Mouse (Mus musculus) brain, adult 2 months (tissue): ENCODE measurements around the gene Creb3.
A peak's percentile ranks its signal among the peaks of the same experiment; 100 is the strongest.
"Not testable (repeated sequence)": the region's sequence is repeated elsewhere in the genome, so short reads cannot be mapped to it uniquely, and the experiment has no call there.

Experiments used
- DNase-seq: peaks from one replicate; pipeline ENCODE4 v3.0.0; 2011; ENCODE audit warnings: low read depth, low spot score

Gene Creb3

DNA sequence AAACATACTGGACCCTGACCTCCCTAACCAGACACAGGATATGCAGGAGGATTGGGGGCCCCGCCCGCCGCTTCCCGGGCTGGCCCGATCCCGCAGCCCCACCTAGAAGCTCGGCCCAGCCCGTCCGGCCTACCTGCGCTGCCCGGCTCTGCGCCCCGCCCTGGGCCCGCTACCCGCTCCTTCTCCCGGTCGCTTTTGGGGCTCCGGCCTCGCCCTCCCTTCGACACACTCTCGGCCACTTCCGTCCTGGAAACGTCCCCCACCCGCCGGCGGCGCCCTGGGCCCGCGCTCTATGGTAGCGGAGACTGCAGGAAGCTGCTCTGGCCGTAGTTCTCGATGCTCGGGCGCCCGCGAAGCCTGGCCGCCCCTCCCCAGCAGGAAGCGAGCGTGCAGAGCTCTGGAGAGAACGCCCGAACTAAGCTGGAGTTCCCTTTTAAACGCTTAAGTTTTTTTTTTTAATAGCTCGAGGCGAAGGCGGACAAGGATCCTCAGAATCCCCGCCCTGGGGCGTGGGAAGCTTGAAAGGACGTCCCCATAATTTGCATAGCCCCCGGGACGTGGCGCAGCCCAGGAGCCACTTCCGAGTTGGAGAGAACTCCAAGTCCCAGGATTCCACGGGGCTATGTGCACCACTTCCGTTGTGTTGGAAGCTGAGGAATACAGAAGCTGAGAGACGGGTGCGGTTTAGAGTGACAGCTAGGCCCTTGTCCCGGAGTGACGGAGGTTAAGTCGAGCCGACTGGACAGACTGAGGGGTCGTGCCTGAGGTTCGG is at the start of gene Creb3, which contains the start of gene Tln1:
Gene Creb3, plus strand, starts transcription at position 336 of the 772 bp plus-strand sequence.
Gene Tln1, minus strand, starts transcription at position 695 of the 772 bp plus-strand sequence.
- peak; percentile 99 for DNase-seq

DNA sequence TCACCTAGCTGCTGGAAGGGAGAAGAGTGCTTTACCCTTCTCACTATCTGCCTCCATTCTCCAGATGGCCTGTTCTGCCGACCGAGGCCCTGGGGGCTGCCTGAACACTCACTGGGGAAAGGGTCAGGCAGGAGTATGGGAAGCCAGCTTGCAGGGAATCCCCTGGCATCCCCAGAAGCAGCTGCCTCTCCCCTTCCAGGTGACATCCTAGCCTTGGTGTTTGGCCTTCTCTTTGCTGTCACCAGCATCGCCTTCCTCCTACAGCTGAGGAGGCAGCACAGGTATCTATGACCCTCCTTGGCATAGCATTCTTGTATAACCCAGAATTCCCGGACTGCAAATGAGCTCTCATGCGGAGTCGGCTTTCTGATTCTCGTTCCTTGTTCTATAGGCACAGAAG is 49.5 kb upstream of the Creb3 start:
- no peak for DNase-seq

DNA sequence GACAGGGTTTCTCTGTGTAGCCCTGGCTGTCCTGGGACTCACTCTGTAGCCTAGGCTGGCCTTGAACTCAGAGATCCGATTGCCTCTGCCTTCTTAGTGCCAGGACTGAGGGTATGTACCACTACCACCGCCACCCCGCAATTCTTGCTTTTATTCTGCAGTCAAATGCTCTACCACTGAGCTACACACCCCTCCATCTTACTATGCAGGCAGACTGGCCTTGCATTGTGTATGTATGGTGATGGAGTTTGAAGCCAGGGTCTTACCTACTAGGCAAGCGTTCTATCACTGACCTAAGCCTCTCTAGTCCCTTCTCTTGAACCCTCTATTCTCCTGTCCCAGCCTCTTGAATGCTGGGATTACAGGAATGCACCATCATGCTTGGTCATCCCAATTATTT is 48.8 kb upstream of the Creb3 start:
- no peak for DNase-seq

DNA sequence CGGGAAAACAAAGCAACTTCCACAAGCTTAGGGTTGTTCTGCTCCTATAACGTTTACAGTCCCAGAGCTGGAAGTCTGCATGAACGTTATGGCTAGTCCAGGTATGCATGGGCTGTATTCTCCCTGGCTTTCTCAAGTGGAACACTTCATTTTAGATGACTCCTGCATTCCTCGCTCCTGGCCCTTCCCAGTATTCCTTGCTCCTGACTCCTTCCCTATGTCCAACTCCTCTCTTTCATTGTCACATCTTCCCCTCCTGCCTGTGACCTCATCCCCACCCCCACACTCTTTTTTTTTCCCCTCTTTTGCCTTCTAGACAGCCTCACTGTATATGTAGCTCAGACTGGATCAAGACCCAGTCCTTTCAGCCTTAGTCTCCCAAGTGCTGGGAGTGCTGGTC is 48.3 kb upstream of the Creb3 start:
- no peak for DNase-seq

DNA sequence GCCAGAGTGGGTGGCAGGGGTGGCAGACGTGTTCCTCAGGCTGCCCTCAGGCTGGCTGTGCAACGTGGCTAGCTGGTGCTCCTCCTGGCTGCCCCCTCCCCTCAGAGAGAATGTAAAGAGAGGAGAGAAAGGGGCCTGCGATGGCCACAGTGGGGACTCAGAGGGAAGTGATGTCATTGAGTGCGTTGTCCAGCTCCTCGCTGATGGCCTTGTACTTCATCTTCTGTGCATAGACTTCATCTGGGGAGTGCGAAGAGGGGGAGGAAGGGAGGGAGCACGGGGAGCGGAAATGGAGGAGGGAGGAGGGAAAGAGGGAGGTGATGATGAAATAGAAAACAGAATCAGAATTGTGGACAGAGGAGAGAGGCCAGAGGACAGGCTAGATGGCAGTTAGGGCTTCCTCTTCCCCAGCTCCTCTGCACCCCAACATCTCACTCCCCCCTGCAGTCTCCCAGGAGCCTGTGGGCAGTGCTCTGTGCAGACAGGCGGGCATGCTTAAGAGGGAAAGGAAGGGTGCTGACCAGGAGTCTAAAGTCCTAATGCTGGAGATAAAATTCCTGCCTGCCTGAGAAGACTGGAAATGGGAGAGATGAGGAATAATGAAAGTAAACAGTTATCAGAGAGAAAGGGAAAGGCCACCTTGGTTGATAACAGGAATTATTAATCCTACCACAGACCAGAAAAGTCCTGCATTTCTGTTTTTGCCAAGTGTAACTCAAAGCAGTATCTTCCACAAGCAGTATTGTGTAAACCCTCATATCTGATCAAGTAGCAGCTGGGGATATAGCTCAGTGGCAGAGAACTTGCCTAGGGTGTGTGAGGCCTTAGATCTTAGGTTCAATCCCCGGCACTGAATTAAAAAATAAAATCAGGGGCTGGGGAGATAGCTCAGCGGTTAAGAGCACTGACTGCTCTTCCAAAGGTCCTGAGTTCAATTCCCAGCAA is 46.1 kb upstream of the Creb3 start:
- DNase-seq: no peak

DNA sequence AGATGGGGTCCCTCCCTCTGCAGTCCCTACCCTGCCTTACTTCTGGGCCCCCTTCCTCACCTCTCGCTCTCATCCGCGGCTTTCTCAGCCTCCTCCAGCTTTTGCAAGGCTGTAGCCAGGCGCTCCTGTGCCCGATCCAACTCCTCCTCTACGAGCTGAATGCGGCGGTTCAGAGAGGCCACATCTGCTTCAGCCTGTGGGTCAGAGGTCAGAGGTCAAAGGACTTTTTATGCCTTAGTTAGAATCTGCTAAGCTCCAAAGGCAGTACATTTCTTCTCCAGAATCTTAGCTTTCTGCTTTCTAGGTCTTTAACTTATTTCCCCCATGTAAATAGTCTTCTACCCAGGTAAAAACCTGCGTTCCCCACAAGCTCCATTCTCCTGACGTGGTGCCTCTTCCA is 42.6 kb upstream of the Creb3 start:
- no peak for DNase-seq

DNA sequence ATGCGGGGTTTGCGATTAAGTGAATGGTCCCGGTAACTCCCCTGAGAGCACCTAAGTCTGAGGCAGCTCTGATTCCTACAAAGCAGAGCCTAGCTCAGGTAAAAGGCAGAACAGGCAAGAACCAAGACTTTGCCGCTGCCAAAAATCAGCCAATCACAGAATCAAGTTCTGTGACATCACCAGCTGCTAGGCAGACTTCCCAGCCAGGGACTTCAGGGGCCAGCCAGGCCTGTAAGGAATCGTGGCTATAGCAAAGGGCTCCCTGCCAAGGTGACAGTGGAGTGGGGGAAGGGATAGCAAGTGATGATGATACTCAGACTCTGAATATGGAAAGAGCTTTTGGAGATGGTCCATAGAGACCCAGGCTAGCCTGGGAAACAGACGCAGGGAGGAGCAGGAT is 42.2 kb upstream of the Creb3 start:
- peak; percentile 93 for DNase-seq

DNA sequence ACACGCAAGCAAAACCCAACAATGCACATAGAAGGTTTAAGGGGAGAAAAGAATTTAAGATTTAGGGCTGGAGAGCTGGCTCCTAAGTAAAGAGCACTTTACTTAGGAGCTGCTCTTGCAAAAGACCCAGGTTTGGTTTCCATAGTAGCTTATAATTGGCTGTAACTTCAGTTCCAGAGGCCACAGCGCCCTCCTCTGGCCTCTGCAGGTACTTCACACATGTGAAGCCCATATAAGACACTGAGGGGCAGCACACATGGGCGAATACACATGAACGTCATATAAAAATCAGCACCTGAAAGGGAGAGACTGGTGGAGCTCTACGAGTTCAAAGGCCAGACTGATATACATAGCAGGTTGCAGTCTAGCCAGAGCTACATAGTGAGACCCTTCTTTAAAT is 34.3 kb upstream of the Creb3 start:
- DNase-seq: no peak

DNA sequence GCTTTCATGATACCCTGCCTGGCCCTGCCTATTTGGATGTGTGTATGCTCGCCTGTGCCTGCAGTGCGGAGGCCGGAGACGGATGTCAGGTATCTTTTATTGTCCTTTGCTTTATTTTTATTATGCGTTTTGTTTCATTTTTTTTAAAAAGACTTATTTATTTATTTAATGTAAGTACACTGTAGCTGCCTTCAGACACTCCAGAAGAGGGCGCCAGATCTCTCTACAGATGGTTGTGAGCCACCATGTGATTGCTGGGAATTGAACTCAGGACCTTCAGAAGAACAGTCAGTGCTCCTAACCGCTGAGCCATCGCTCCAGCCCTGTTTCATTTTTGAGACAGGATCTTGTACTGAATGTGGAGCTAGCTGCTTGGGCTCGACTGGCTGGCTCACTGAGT is 33.6 kb upstream of the Creb3 start:
- no peak for DNase-seq

DNA sequence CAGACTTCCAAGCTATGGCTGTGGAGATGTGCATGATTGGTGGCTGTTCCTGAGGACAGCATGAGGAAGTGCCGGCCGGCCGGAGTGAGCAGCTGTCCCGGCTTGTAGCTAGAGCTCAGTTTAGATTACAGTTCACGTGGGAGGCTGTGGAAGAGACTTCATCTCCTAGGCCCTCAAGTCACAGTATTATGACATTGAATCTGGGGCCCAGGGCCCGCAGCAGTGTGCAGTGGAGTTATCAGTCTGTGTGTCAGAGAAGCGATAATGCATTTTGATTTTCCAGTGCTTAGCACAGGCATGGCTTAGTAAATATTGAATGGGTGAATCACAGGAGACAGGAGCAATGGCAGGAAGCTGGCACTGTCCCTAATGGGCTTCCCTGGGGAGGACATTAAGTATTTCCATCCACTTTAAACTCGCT is 32.0 kb upstream of the Creb3 start:
- peak; percentile 20 for DNase-seq

DNA sequence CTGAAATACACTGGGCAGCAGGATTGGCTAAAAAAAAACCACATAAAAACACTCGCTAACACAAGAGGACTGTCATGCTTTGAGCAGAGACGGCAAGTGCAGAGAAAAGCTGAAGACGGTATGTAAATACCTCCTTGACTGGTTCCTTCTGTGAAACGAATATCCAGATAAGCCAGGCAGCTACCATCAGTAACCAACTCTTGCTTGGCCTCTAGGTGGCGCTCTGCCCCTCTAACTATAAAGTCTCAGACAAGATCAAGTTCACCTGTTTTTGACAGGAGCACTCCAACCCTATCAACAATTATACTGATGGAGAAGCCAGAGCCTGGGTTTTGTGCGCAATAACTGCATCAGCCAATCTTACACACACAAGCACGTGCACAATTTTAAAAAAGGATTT is 31.6 kb upstream of the Creb3 start:
- DNase-seq: peak; percentile 91

DNA sequence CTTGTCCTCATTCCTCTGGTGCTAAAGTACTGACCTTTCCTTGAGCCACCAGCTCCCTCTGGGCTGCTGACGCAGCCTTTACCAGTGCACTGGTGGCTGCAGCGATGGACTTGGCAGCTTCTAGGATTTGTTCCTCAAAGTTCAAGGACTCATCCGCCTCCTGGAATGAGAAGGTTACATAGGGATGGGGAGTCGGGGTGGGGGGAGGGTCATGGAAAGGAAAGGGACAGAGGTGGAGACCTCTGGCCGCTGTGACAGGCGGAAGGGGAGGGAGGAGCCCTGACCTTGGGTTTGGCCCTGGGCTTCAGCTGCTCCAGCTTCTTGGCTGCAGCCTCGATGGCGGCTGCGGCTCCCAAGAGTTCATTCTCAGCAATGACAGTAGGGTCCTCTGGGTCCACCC is 28.9 kb upstream of the Creb3 start:
- no peak for DNase-seq

DNA sequence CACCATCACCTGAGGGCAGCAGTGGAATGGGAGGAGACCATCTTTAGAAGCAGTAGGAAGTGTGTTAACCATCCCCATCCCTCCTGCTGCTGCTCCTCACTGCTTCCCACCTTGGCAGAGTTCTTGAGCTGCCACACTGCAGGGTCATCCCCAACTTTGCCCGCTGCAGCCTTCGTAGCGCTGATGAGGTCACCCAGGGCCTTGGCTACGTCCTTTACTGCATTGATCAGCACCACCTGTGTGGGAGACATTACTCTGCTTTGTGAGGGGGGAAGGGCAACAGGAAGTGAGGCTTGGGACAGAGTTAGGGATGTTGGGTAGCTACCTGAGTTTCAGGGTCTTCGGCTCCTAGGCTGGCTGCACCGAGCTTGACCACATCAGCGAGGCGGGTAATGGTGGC is 26.5 kb upstream of the Creb3 start:
- DNase-seq: no peak

DNA sequence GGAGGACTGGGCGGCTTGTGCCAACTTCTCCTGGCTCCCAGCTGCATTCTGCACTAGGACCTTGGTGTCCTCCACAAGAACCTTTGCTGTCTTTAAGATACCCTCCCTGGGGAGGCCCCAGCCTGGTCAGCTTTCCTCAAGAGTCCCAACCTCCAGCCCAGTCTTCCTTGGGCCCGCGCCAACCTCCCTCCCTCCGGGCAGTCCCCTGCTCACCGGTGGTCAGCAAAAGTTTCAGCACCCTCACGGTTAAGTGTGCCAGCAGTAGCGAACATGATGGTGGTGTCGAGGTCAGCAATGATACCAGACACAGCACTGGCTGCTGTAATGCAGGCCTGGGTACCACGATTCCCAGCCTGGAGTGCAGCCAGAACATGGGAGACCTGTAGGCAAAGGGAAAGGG is 26.1 kb upstream of the Creb3 start:
- DNase-seq: no peak

DNA sequence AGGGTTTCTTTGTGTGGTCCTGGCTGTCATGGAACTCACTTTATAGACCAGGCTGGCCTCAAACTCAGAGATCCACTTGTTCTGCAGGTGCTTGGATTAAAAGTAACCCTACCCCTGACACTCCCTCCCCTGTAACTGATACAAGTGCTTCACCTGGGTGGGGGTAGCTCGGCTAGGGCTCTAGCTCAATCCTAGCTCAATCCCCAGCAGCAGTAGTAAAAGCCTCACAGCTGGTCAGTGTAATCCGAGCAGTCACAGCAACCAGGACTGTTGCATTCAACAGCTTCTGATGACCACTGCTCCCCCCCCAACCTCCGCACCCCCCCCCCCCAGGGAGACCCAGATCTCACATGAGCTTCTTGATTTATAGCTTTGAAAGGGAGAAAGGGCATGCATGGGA is 20.1 kb upstream of the Creb3 start:
- DNase-seq: no peak

DNA sequence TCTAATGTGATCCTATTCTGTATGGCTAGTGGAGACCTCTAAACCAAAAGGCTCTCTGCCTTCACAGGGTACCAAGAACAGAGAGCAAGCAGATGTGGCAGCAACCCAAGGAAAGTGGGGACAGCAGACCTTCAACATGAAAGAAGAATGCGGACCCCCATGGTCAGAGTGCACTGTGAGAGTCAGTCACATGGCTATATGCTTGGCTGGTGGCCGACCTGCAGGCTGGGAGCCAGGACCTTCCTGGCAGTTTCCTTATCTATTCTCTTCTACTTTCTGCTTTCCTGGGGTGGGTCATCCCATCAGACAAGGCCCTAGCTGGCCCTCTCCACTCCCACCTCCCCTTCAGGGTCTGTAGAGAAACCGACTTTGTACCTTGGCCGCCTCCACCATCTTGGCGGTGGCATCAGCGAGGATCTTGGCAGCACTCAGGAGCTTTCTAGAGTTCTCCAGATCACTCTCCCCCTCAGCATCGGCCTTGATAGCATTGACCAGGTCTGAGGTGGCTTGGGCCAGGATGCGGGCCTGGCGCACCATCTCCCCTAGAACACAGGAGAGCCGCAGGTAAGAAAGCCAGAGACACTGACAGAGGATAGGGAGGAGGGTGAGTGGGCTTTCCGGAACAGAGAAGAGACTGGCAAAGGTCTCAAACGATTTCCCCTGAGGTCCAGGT is 15.6 kb upstream of the Creb3 start:
- no peak for DNase-seq

DNA sequence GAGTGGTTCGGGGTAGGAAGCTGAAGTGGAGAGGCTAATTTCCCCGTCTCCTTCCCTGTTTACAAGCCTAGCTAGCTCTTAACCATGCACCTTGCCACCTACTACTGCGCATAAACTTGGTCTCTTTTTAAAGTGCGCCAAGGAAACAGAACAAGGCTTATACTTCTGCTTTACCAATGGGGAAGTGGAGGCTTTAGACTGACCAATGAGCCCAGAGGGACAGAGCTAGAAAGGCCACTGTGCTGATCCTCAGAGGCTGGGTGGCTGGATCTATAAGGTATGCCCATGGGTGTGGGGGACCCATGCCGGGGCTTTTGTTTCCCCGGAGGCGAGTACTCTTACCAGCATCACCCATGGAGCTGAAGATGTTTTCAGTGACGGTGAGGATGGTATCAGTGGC is 15.0 kb upstream of the Creb3 start:
- DNase-seq: no peak

DNA sequence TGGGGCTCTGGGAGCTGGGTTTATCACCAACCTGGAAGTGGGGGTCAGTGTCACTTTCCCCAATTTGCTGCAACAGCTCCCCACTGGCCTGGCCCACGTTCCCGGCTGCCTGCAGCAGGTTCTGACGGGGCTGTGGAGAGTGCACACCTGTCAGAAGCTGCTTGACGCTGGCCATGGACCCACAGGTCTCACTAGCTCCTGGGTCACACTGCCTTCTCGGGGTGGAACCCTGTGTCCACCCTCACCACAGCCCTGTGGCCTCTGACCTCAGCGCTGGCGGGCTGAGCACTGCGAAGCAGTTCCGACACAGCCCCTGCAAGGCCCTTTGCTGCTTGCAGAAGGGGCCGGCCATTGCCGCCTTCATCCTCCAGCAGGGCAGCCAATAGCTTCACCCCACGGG is 13.1 kb upstream of the Creb3 start:
- DNase-seq: no peak

DNA sequence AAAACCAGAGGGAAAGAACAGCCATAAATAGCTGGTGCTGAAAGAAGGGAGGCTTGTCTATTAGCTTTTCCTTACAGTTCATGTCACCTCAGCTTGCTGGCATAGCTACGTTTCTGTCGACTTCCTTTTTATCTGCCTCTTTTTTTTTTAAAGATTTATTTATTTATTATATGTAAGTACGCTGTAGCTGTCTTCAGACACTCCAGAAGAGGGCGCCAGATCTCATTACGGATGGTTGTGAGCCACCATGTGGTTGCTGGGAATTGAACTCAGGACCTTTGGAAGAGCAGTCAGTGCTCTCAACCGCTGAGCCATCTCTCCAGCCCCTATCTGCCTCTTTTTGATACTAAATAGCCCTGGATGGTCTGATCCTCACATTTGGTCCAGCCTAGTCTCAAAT is 10.3 kb upstream of the Creb3 start:
- not testable (repeated sequence) for DNase-seq

DNA sequence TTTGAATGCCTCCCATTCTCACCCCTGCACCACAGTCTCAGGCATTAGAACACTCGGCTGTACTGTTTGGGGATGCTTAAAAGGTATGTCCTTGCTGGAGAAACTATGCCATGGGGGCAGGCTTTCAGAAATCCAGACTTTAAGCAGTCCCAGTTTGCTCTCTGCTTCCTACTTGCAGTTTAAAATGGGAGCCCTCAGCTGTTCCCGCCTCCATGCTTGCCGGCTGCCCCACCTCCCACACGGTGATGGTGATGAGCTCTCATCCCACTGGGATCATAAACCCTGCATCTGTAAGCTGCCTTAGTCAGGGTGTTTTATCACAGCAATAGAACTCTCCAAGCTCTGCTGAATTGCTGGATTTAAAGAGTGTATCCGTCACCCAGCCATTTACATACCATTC is 9.7 kb upstream of the Creb3 start:
- peak; percentile 83 for DNase-seq

DNA sequence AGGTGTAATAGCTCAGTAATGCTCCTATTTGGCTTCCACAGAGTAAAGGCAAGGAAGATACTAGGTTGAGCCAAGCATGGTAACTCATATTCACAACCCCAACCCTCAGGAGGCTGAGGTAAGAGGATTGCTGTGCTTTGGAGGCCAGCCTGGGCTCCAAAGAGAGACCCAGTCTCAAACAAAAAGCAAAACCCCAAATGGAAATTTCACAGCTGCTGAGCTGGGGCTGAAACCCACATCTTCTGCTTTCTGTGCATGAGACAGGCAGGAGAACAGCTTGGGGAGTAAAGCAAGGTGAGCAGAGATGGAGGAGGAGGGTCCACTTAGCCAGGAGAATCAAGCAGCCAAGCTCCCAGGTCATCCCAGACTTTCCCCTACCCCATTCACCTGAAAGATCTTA is 8.2 kb upstream of the Creb3 start:
- DNase-seq: no peak

DNA sequence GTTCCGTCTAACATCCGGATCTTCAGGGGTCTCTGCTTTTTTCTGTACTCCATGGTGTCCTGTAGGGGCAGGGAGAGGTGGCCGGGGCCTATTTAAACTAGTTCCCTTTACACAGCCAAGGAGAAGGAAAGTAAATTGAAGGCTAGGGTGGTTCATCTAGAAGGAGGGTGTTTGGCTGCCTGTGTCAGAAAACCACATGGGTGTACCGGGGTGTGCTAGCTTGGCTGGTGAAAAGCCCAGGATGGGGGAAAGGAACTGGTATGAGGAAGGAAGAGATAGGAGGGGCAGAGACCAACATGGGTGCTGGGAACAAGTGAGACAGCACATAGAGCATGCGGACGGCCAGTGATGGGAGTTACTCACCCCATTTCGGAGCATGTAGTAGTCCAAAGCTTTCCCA is 6.2 kb upstream of the Creb3 start:
- no peak for DNase-seq
